Mouse (Mus musculus) neural tube, embryonic 15.5 days (tissue): ENCODE data around the gene S100a10. TPM values are rescaled to one million over a fixed set of nuclear protein-coding genes. Genes with fewer than 3 reads are reported as not detected.

Experiments used
- polyA plus RNA-seq: library from polyadenylated mRNA; unstranded; fragments of >200 nt; fragmentation: Nextera tagmentation; extraction: Ambion mirVana; gene quantifications from 2 replicates; pipeline ENCODE4 v1.2.1, GENCODE M21; 2015

Gene S100a10
- polyA plus RNA-seq, 1 experiment from 2014 or later: 284 TPM

Other genes with a start within 250 kb of the S100a10 start
- 0.01 and 0.06 TPM in 2 replicates for gene Hrnr, start 235.3 kb upstream of the S100a10 start, polyA plus RNA-seq
- not detected in 2 replicates for gene Rptn, start 161.4 kb upstream of the S100a10 start, polyA plus RNA-seq
- 1.3 and 1.6 TPM in 2 replicates for gene Tchh, start 112.8 kb upstream of the S100a10 start, polyA plus RNA-seq
- not detected in 2 replicates for gene Tchhl1, start 86.3 kb upstream of the S100a10 start, polyA plus RNA-seq
- gene S100a11, start 34.6 kb upstream of the S100a10 start, polyA plus RNA-seq: 235 and 481 TPM in 2 replicates
- not detected in 2 replicates for gene Tdpoz2, start 97.6 kb downstream of the S100a10 start, polyA plus RNA-seq
- not detected in 2 replicates for gene Tdpoz1, start 121.2 kb downstream of the S100a10 start, polyA plus RNA-seq
- gene Gm37596, start 138.0 kb downstream of the S100a10 start, polyA plus RNA-seq: not detected in 2 replicates
- gene Gm5773, start 217.9 kb downstream of the S100a10 start, polyA plus RNA-seq: not detected in 2 replicates
- gene Tdpoz4, start 241.3 kb downstream of the S100a10 start, polyA plus RNA-seq: not detected in 2 replicates